Mouse (Mus musculus) forebrain, embryonic 16.5 days (tissue): ENCODE measurements at regions not wholly inside any gene's neighbourhood (a gene's known extent, or its start where the extent isn't known, plus 50 kb on each side); places are given as distances from the start of the nearest gene placed in this dataset.

Experiments used
- ATAC-seq: fragments of 200-750 bp; cut with Nextera tagmentation; 2 replicates; pipeline ENCODE4 v1.8.0; 2017; ENCODE audit warnings: mild to moderate bottlenecking, moderate library complexity
- H3K27ac ChIP-seq: fragments of 300-500 bp; sonication (generic); 2 replicates; pipeline ENCODE4 v1.5.1; 2014; ENCODE audit warnings: low read length, control low read depth
- H3K27me3 ChIP-seq: fragments of 300-500 bp; sonication (generic); replicated peaks from 2 replicates; pipeline ENCODE4 v1.6.1; 2014; ENCODE audit warnings: low read length; ENCODE audit not compliant: control insufficient read depth, insufficient read depth
- H3K36me3 ChIP-seq: fragments of 300-500 bp; sonication (generic); 2 replicates; pipeline ENCODE4 v1.6.1; 2014; ENCODE audit not compliant: control insufficient read depth, insufficient read depth
- H3K4me1 ChIP-seq: fragments of 300-500 bp; sonication (generic); replicated peaks from 2 replicates; pipeline ENCODE4 v1.6.1; 2014; ENCODE audit warnings: low read length; ENCODE audit not compliant: control insufficient read depth, insufficient read depth
- H3K4me2 ChIP-seq: fragments of 300-500 bp; sonication (generic); 2 replicates; pipeline ENCODE4 v1.6.1; 2014; ENCODE audit warnings: mild to moderate bottlenecking, low read length, control low read depth
- H3K4me3 ChIP-seq: fragments of 300-500 bp; sonication (generic); replicated peaks from 2 replicates; pipeline ENCODE4 v1.5.1; 2014; ENCODE audit warnings: mild to moderate bottlenecking, low read length, control low read depth
- H3K9ac ChIP-seq: fragments of 300-500 bp; sonication (generic); replicated peaks from 2 replicates; pipeline ENCODE4 v1.6.1; 2014; ENCODE audit warnings: low read depth, low read length, control low read depth
- H3K9me3 ChIP-seq: fragments of 300-500 bp; sonication (generic); 2 replicates; pipeline ENCODE4 v1.6.1; 2016; ENCODE audit warnings: low read length; ENCODE audit not compliant: control insufficient read depth
- WGBS: fragments of 180-500 bp; shearing (Covaris S2); extraction: QIAGEN DNeasy Blood & Tissue Kit; methylation state at CpG from one replicate; pipeline ENCODE4 v1.1.7; 2014; 5-methylcytosine and 5-hydroxymethylcytosine counted together

- no peak for ATAC-seq
- no peaks in the 10 kb centered on the region for H3K36me3 ChIP-seq
- H3K27ac ChIP-seq, result no peak overlapping the region
- no peak overlapping the region for H3K4me2 ChIP-seq
- no peak overlapping the region for H3K4me3 ChIP-seq
- no peaks in the 10 kb centered on the region for H3K4me1 ChIP-seq
- no peak overlapping the region for H3K9ac ChIP-seq
- no peaks in the 10 kb centered on the region for H3K9me3 ChIP-seq
- 87% methylated on average over 3 of the region's 3 CpGs for WGBS
- no peaks in the 10 kb centered on the region for H3K27me3 ChIP-seq
Observed at GRCm38 (mm10) chr16:55745094-55745493, 93.6 kb downstream of the Nfkbiz start.

GRCm38 (mm10) chr16:55741099-55741863 lies 97.4 kb downstream of the Nfkbiz start:
- Histone ChIP-seq H3K9me3 (no peaks in the 10 kb centered on the region), H3K4me1 (no peaks in the 10 kb centered on the region), H3K27ac (no peak overlapping the region), H3K36me3 (no peaks in the 10 kb centered on the region), H3K9ac (no peak overlapping the region), H3K4me2 (no peak overlapping the region), H3K4me3 (no peak overlapping the region), H3K27me3 (no peaks in the 10 kb centered on the region)
- 83% methylated on average over 2 of the region's 2 CpGs for WGBS
- ATAC-seq, result no peak

GRCm38 (mm10) chr16:55738741-55739140 lies 100.0 kb downstream of the Nfkbiz start:
- Histone ChIP-seq H3K36me3 (no peaks in the 10 kb centered on the region), H3K27ac (no peak overlapping the region), H3K9me3 (no peaks in the 10 kb centered on the region), H3K4me1 (no peaks in the 10 kb centered on the region), H3K27me3 (no peaks in the 10 kb centered on the region), H3K4me2 (no peak overlapping the region), H3K4me3 (no peak overlapping the region), H3K9ac (no peak overlapping the region)
- ATAC-seq, result no peak
- WGBS, result 91% methylated on average over 4 of the region's 4 CpGs

- ATAC-seq, result no peak
- Histone ChIP-seq H3K9me3 (no peaks in the 10 kb centered on the region), H3K4me1 (no peaks in the 10 kb centered on the region), H3K4me3 (no peak overlapping the region), H3K9ac (no peak overlapping the region), H3K36me3 (no peaks in the 10 kb centered on the region), H3K27me3 (no peaks in the 10 kb centered on the region), H3K4me2 (no peak overlapping the region), H3K27ac (no peak overlapping the region)
- WGBS, result 98% methylated on average over 7 of the region's 7 CpGs
Observed at GRCm38 (mm10) chr16:55735476-55735968, 103.2 kb downstream of the Nfkbiz start.

DNA sequence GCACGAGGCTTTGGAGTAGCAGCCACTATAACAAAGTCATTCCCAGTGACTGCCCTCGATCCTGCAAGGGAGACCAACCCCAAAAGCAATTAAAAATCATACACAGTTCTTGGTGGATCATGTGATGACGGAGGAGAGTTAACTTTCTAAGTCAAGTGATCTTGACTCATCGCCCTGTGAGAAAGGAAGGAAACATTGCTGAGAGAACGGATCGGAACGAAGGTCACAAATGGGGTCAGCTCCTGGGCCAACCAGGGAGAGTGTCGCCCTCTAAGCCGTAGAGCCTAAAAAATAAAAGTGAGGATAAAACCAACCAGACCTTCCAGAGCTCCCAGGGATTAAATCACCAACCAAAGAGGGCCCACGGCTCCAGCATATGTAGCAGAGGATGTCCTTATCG lies 104.4 kb downstream of the Nfkbiz start:
- H3K36me3 ChIP-seq, result no peaks in the 10 kb centered on the region
- H3K27ac ChIP-seq, result no peak overlapping the region
- H3K4me2 ChIP-seq, result no peak overlapping the region
- H3K9ac ChIP-seq, result no peak overlapping the region
- no peaks in the 10 kb centered on the region for H3K4me1 ChIP-seq
- ATAC-seq, result no peak
- H3K4me3 ChIP-seq, result no peak overlapping the region
- H3K9me3 ChIP-seq, result no peaks in the 10 kb centered on the region
- WGBS, result 83% methylated on average over 11 of the region's 11 CpGs
- no peaks in the 10 kb centered on the region for H3K27me3 ChIP-seq

GRCm38 (mm10) chr16:55733751-55734150 lies 104.9 kb downstream of the Nfkbiz start:
- no peak for ATAC-seq
- no peaks in the 10 kb centered on the region for H3K4me1 ChIP-seq
- H3K36me3 ChIP-seq, result no peaks in the 10 kb centered on the region
- no peaks in the 10 kb centered on the region for H3K9me3 ChIP-seq
- WGBS, result 62% methylated on average over 4 of the region's 4 CpGs
- H3K9ac ChIP-seq, result no peak overlapping the region
- H3K27me3 ChIP-seq, result no peaks in the 10 kb centered on the region
- no peak overlapping the region for H3K4me3 ChIP-seq
- H3K4me2 ChIP-seq, result no peak overlapping the region
- no peak overlapping the region for H3K27ac ChIP-seq

GRCm38 (mm10) chr16:55731003-55731402 lies 107.7 kb downstream of the Nfkbiz start:
- Histone ChIP-seq H3K4me2 (no peak overlapping the region), H3K36me3 (no peaks in the 10 kb centered on the region), H3K4me1 (no peaks in the 10 kb centered on the region), H3K4me3 (no peak overlapping the region), H3K27ac (no peak overlapping the region), H3K9me3 (no peaks in the 10 kb centered on the region), H3K27me3 (no peaks in the 10 kb centered on the region), H3K9ac (no peak overlapping the region)
- 82% methylated on average over 8 of the region's 8 CpGs for WGBS
- no peak for ATAC-seq

DNA sequence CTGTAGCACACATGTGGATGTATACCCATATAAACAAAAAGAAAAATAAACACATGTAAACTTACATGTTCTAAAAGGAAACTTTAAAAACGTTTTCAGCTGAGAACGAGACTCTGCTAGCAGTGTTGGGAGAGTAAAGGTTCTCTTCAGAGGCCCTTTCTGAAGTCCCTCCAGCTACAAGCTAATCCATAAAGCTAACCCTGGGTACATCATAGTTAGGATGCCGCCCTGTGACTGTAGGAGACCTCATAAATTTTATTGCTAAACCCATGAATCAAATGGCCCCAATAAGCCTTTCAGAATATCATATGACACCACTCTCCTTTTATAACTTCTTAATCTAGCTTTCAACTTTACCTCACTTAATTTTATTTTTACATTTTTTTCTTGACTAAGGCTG lies 112.2 kb downstream of the Nfkbiz start:
- 77% methylated on average over 3 of the region's 3 CpGs for WGBS

GRCm38 (mm10) chr16:55720430-55720829 lies 118.3 kb downstream of the Nfkbiz start:
- no peak overlapping the region for H3K9ac ChIP-seq
- 52% methylated on average over 3 of the region's 3 CpGs for WGBS
- H3K36me3 ChIP-seq, result no peaks in the 10 kb centered on the region
- H3K9me3 ChIP-seq, result no peaks in the 10 kb centered on the region
- no peak overlapping the region for H3K4me3 ChIP-seq
- no peak overlapping the region for H3K4me2 ChIP-seq
- H3K4me1 ChIP-seq, result no peaks in the 10 kb centered on the region
- ATAC-seq, result no peak
- no peak overlapping the region for H3K27ac ChIP-seq
- H3K27me3 ChIP-seq, result no peaks in the 10 kb centered on the region

More for the DNA sequence above, 112.2 kb downstream of the Nfkbiz start:
- no peak for ATAC-seq
- no peaks in the 10 kb centered on the region for H3K27me3 ChIP-seq
- H3K36me3 ChIP-seq, result no peaks in the 10 kb centered on the region
- no peak overlapping the region for H3K9ac ChIP-seq
- H3K4me1 ChIP-seq, result no peaks in the 10 kb centered on the region
- no peaks in the 10 kb centered on the region for H3K9me3 ChIP-seq
- no peak overlapping the region for H3K4me2 ChIP-seq
- no peak overlapping the region for H3K27ac ChIP-seq
- no peak overlapping the region for H3K4me3 ChIP-seq

GRCm38 (mm10) chr16:55710017-55710416 lies 128.7 kb downstream of the Nfkbiz start:
- WGBS, result 60% methylated on average over 3 of the region's 3 CpGs
- H3K27me3 ChIP-seq, result no peaks in the 10 kb centered on the region
- H3K9me3 ChIP-seq, result no peaks in the 10 kb centered on the region
- no peak overlapping the region for H3K9ac ChIP-seq
- ATAC-seq, result no peak
- H3K4me2 ChIP-seq, result no peak overlapping the region
- H3K4me3 ChIP-seq, result no peak overlapping the region
- no peaks in the 10 kb centered on the region for H3K4me1 ChIP-seq
- no peaks in the 10 kb centered on the region for H3K36me3 ChIP-seq
- no peak overlapping the region for H3K27ac ChIP-seq
